Mouse (Mus musculus) myocyte (in vitro differentiated cells): ENCODE data around the gene Kcnc3.

ENCODE experiments used
- E2F4 ChIP-seq: IDR thresholded peaks from one replicate; pipeline ENCODE4 v1.6.1; 2011; ENCODE audit warnings: mild to moderate bottlenecking, control low read depth, moderate library complexity; ENCODE audit not compliant: insufficient read depth
- POLR2A ChIP-seq: IDR thresholded peaks from one replicate; pipeline ENCODE4 v1.6.1; 2011; ENCODE audit warnings: low read depth, mild to moderate bottlenecking, control low read depth, moderate library complexity; ENCODE audit not compliant: insufficient read length
- POLR2AphosphoS2 ChIP-seq: IDR thresholded peaks from one replicate; pipeline ENCODE4 v1.6.1; 2011; ENCODE audit warnings: low read depth, control low read depth; ENCODE audit not compliant: insufficient read length
- SRF ChIP-seq: IDR thresholded peaks from one replicate; pipeline ENCODE4 v1.6.1; 2011; ENCODE audit warnings: low read depth; ENCODE audit not compliant: control insufficient read depth, insufficient read length
- TCF12 ChIP-seq: IDR thresholded peaks from one replicate; pipeline ENCODE4 v1.6.1; 2011; ENCODE audit warnings: mild to moderate bottlenecking, control low read depth; ENCODE audit not compliant: poor library complexity, insufficient read depth, severe bottlenecking

GRCm38 (mm10) chr7:44596996-44597538, 6.6 kb downstream of the Kcnc3 start:
- no peak for TF ChIP-seq TCF12
- no peak for TF ChIP-seq POLR2AphosphoS2
- TF ChIP-seq E2F4, result no peak
- no peak for TF ChIP-seq POLR2A
- TF ChIP-seq SRF, result no peak
